Mouse (Mus musculus) heart, embryonic 10.5 days (tissue): ENCODE data around the gene Fcho1. TPM values are rescaled to one million over a fixed set of nuclear protein-coding genes. Genes with fewer than 3 reads are reported as not detected.
"Not testable (repeated sequence)": the region's sequence is repeated elsewhere in the genome, so short reads cannot be mapped to it uniquely, and the experiment has no call there.

Experiments used
- DNase-seq: peaks from one replicate; pipeline ENCODE4 v3.0.0-alpha.2; 2017; ENCODE audit warnings: low spot score
- H3K27ac ChIP-seq: fragments of 300-500 bp; sonication (generic); 2 replicates; pipeline ENCODE4 v1.5.1; 2016; ENCODE audit warnings: mild to moderate bottlenecking
- H3K27me3 ChIP-seq: fragments of 300-500 bp; sonication (generic); 2 replicates; pipeline ENCODE4 v1.6.1; 2016; ENCODE audit warnings: mild to moderate bottlenecking; ENCODE audit not compliant: poor library complexity, insufficient read depth, severe bottlenecking
- H3K36me3 ChIP-seq: fragments of 300-500 bp; sonication (generic); 2 replicates; pipeline ENCODE4 v1.6.1; 2016; ENCODE audit warnings: mild to moderate bottlenecking, moderate library complexity
- H3K4me1 ChIP-seq: fragments of 300-500 bp; sonication (generic); 2 replicates; pipeline ENCODE4 v1.6.1; 2016; ENCODE audit warnings: mild to moderate bottlenecking
- H3K4me3 ChIP-seq: fragments of 300-500 bp; sonication (generic); 2 replicates; pipeline ENCODE4 v1.5.1; 2016; ENCODE audit warnings: mild to moderate bottlenecking, moderate library complexity
- H3K9me3 ChIP-seq: fragments of 300-500 bp; sonication (generic); 2 replicates; pipeline ENCODE4 v1.6.1; 2016; ENCODE audit warnings: mild to moderate bottlenecking, moderate library complexity
- WGBS: fragments of 180-500 bp; shearing (Covaris S2); methylation state at CpG from one replicate; pipeline ENCODE4 v1.1.7; 2016; 5-methylcytosine and 5-hydroxymethylcytosine counted together
- polyA plus RNA-seq: library from polyadenylated mRNA; unstranded; fragments of >200 nt; fragmentation: Nextera tagmentation; extraction: Ambion mirVana; gene quantifications from 2 replicates; pipeline ENCODE4 v1.2.1, GENCODE M21; 2016

The Fcho1 gene
- polyA plus RNA-seq, 1 experiment from 2014 or later = 3.1 TPM

DNA sequence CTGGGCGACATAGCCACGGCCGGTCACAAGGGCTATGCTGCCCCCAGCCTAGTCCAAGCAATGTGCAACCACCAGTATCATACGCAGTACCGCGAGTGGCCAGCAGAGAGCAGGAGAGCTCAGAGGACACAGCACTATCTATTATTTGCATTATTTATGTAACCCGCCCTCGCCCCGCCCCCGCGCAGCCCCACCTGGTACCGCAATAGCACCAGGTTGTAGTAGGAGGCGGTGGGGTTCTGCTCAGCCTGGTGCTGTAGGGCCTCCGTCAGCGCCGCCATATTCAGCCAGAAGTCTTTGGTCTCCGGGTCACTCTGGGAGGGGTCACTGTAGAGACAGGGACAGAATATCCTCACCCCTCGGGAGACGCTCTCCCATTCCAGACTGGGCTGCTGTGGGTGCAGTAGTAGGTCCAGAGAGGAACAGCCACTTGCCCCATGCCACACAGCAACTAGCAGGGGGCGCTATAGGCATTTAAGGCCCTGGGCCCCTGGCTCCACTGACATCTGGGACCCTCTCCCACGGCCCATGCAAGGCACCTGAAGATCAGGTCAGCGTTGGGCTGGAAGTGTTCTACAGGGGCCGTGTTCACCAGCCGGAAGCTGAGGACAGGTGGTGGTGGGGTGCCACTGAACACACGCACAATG lies 15.6 kb downstream of the Fcho1 start:
- Histone ChIP-seq H3K9me3 (no peaks in the 10 kb centered on the region), H3K27me3 (peaks cover 93% of the 10 kb centered on the region), H3K4me1 (peaks cover 6% of the 10 kb centered on the region; the same call in 1 of the 2 replicates), H3K36me3 (no peaks in the 10 kb centered on the region), H3K27ac (no peak overlapping the region), H3K4me3 (peak overlapping the region; percentile 38)
- DNase-seq = peak; percentile 91
- WGBS = 22% methylated on average over 25 of the region's 25 CpGs

DNA sequence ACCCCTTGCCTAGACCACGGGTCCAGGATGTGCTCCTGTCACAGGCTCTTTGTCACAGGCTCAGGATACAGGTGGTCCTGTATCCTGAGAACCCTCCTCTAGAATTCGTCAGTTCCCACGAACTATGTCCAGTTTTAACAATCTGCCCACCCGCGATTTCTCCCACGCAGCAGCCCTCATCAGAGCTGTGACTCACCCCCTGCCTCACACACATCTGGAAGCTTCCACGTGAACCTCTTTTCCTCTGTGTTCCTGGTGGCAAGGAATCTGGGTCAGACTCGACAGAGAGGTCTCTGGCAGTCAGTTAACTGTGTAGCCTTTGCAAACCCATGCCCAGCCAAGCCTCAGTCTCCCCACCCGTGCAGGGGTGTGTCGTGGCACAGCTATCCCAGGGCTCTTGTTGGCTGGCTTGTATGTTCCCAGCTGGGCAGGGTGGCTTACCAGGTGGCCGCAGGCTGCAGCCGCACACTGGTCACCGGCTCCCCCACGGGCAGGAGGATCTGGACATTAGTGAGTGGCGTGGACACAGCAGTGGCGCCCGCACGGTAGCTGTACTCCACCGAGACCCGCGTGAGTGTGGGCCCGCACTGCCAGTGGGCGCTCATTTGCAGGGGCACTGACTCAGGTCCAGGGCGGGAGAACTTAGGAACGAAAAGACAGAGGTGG lies 16.2 kb downstream of the Fcho1 start:
- Histone ChIP-seq H3K36me3 (no peaks in the 10 kb centered on the region), H3K27ac (no peak overlapping the region), H3K27me3 (peaks cover 93% of the 10 kb centered on the region), H3K9me3 (no peaks in the 10 kb centered on the region), H3K4me1 (peaks cover 6% of the 10 kb centered on the region; the same call in 1 of the 2 replicates), H3K4me3 (peak overlapping the region; percentile 38)
- WGBS = 39% methylated on average over 25 of the region's 25 CpGs
- DNase-seq = no peak

GRCm38 (mm10) chr8:71707874-71708273 lies 17.6 kb downstream of the Fcho1 start:
- WGBS = 32% methylated on average over 8 of the region's 8 CpGs
- H3K27ac ChIP-seq = no peak overlapping the region
- no peak overlapping the region for H3K4me3 ChIP-seq
- DNase-seq = no peak
- H3K9me3 ChIP-seq = no peaks in the 10 kb centered on the region
- H3K36me3 ChIP-seq = no peaks in the 10 kb centered on the region
- H3K27me3 ChIP-seq = peaks cover 94% of the 10 kb centered on the region
- H3K4me1 ChIP-seq = peaks cover 6% of the 10 kb centered on the region; the same call in 1 of the 2 replicates

- not testable (repeated sequence) for H3K4me3 ChIP-seq, H3K4me1 ChIP-seq, H3K9me3 ChIP-seq, H3K36me3 ChIP-seq, DNase-seq, H3K27ac ChIP-seq
- peaks cover 94% of the 10 kb centered on the region for H3K27me3 ChIP-seq
Measured at GRCm38 (mm10) chr8:71703400-71703799, 22.1 kb downstream of the Fcho1 start.

DNA sequence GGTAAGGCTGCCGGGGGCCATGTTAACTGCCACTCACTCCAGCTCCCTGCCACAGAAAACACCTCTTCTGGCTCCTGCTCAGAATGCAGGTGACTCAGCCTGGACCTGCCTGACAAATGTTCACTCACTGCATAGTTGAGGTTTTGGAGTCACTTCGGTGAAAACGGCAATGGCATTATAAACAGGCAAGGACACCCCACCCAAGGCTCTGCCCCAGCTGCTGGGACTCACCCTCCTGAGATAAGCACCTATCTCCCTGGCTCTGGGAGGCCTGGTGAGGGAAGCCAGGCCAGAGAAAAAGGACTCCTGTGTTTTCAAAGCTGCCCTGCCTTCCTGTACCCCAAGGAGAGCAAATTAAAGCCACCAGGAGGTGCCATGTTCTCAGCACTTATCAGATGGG lies 22.6 kb downstream of the Fcho1 start:
- DNase-seq = no peak
- Histone ChIP-seq H3K27me3 (peaks cover 94% of the 10 kb centered on the region), H3K4me3 (no peak overlapping the region), H3K4me1 (peaks cover 10% of the 10 kb centered on the region), H3K36me3 (no peaks in the 10 kb centered on the region), H3K9me3 (no peaks in the 10 kb centered on the region), H3K27ac (no peak overlapping the region)
- 64% methylated on average over 3 of the region's 3 CpGs for WGBS

GRCm38 (mm10) chr8:71702087-71702432 lies 23.5 kb downstream of the Fcho1 start:
- H3K36me3 ChIP-seq = no peaks in the 10 kb centered on the region
- H3K27me3 ChIP-seq = peaks cover 94% of the 10 kb centered on the region
- WGBS = 37% methylated on average over 4 of the region's 4 CpGs
- H3K4me1 ChIP-seq = peaks cover 10% of the 10 kb centered on the region
- no peak overlapping the region for H3K27ac ChIP-seq
- no peak for DNase-seq
- H3K4me3 ChIP-seq = no peak overlapping the region
- no peaks in the 10 kb centered on the region for H3K9me3 ChIP-seq

DNA sequence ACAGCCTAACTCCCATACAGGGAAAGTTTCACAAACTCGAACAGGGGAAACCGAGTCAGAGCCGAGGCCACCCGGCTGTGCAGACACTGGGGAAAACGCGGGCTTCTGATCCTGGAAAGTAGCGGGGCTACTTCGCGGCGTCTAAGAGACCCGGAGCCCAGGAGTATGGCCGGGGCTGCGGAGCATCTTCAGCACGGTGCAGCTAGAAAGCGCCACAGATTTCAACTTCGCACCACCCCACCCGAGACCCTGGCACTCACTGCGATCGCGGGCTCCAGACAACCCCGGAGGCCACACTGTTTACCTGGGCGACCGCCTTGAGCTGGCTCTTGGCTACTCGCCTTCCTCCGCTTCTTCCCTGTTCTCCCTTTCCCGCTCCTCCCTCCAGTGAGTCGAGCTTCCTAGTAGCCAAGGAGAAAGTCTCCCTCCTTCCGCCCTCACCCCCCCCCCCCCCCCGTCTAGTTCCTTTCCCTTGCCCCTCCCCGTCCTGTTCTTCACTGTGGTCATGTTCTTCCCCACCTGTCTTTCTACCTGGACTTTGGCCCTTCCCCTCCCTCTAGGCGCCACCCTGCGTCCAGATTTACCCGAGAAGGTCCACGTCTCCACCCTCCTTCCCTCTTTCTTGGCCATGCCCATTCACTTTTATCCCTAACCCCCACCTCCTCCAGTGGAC lies 24.0 kb downstream of the Fcho1 start, which contains the start of gene B3gnt3:
B3gnt3 (minus strand) TSS at position 376 of the 673 bp plus-strand sequence.
- H3K9me3 ChIP-seq = no peaks in the 10 kb centered on the region
- H3K27ac ChIP-seq = no peak within 1 kb of the TSS; the same call in 1 of the 2 replicates
- WGBS = 10% methylated on average over 32 of the region's 34 CpGs
- peaks cover 10% of the 10 kb centered on the region for H3K4me1 ChIP-seq
- no peak for DNase-seq
- H3K4me3 ChIP-seq = peak within 1 kb of the TSS; percentile 46
- no peaks in the 10 kb centered on the region for H3K36me3 ChIP-seq
- peaks cover 93% of the 10 kb centered on the region for H3K27me3 ChIP-seq

DNA sequence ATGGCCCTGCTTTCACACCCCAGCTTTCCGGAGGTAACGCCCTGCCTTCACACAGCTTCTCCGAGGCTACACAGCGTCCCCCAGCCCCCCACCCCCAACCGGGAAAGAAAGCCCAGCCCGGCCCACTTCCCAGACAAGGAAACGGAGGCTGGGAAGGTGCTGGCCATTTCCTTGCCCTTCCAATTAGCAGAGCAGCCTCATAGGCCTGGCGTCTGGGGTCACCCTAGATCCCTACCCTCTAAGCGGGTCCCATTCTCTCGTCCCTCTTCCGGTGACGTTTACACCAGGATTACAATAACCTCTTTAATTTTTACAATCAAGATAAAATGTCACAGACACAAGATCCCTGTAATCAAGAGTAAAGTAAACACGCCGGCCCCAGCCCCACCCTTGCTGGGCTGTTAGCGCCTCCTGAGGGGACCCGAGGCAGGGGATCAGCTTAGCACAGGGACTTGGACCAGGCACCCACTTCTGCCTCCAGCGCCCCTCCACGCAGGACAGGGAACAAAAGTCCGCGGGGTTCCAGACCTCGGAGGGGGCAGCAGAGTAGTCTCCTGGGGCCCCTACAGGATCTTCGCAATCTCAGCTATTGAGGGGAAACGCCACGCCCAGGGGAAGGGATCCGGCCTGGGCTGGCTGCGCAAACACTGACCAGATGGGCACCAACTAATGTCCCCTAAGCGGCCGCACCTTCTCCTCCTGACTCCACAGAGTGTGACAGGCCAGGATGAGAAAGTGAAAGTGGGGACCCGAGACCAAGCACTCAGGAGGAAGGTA lies 24.8 kb downstream of the Fcho1 start:
- Histone ChIP-seq H3K27me3 (peaks cover 90% of the 10 kb centered on the region), H3K9me3 (no peaks in the 10 kb centered on the region), H3K36me3 (no peaks in the 10 kb centered on the region), H3K4me1 (peaks cover 10% of the 10 kb centered on the region), H3K27ac (no peak overlapping the region; the same call in 1 of the 2 replicates), H3K4me3 (peak overlapping the region; percentile 46)
- no peak for DNase-seq
- WGBS = 6% methylated on average over 29 of the region's 29 CpGs

- 62% methylated on average over 12 of the region's 12 CpGs for WGBS
- H3K9me3 ChIP-seq, DNase-seq, H3K36me3 ChIP-seq, H3K27ac ChIP-seq, H3K4me3 ChIP-seq: not testable (repeated sequence)
- H3K27me3 ChIP-seq = peaks cover 92% of the 10 kb centered on the region
- H3K4me1 ChIP-seq = peaks cover 11% of the 10 kb centered on the region; the same call in 1 of the 2 replicates
Measured at GRCm38 (mm10) chr8:71695456-71695855, 30.1 kb downstream of the Fcho1 start.

DNA sequence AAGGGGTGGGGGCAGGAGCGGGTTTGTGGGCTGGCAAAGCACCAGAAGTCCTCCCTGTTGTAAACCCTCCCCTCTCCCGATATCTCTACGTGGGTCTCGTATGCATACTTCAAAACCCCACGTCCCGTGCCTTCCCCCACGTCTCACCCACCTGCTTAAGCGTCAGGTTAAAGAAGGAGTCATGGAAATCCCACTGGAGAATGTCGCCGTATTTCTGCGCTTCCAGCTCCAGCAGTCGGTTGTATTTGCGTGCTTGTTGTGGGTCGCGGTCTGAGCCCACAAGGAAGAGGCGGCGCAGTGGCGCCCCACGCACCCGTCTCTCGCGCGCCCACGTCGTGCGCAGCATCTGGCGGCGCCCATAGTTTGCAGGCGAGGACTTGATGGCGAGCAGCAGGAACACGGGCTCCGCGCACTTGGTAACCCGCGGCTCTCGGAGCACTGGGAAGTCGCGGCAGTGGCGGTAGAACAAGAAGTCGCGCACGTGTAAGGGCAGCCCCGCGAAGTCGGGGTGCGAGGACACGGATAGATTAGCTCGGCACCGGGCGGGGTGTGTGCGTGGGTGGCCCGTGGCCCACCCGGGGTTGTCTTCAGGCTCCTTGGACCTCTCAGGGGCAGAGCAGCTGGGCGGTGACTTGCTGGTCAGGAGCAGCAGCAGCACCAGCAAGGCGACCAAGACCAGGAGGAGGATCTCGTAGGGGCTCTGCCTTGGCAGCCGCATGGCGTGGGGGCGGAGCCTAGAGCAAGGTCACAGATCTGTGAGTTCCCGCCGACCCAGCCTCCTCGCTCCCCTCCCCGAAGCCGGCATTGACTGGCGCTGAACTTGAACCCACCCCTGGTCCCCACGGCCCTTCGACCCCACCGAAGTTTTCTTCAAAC lies 32.1 kb downstream of the Fcho1 start:
- H3K27ac ChIP-seq = no peak overlapping the region
- no peaks in the 10 kb centered on the region for H3K9me3 ChIP-seq
- no peaks in the 10 kb centered on the region for H3K36me3 ChIP-seq
- peaks cover 15% of the 10 kb centered on the region; the same call in 1 of the 2 replicates for H3K4me1 ChIP-seq
- peaks cover 92% of the 10 kb centered on the region for H3K27me3 ChIP-seq
- H3K4me3 ChIP-seq = peak overlapping the region; percentile 35
- no peak for DNase-seq
- WGBS = 14% methylated on average over 67 of the region's 68 CpGs

GRCm38 (mm10) chr8:71692509-71692908 lies 33.0 kb downstream of the Fcho1 start:
- no peaks in the 10 kb centered on the region for H3K9me3 ChIP-seq
- peaks cover 20% of the 10 kb centered on the region; the same call in 1 of the 2 replicates for H3K4me1 ChIP-seq
- no peak overlapping the region for H3K27ac ChIP-seq
- H3K27me3 ChIP-seq = peaks cover 92% of the 10 kb centered on the region
- no peak for DNase-seq
- 7% methylated on average over 30 of the region's 30 CpGs for WGBS
- no peak overlapping the region for H3K4me3 ChIP-seq
- no peaks in the 10 kb centered on the region for H3K36me3 ChIP-seq

DNA sequence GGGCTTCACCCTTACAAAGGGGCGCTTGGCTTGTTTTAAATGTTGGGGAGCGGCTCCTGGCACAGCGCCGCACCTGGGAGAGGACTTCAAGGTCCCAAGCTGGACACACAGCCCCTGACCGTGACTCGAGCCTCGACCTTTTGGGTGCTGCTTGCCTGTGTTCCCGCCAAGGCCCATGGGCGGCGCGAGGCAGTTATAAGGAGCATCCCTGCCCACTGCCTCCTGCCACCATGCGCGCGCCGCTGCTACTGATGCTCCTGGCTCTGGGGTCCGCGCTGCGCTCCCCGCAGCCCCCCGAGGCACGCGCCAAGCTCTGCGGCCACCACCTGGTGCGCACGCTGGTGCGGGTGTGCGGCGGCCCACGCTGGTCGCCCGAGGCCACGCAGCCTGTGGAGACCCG lies 36.5 kb downstream of the Fcho1 start, which contains the start of gene Insl3:
Insl3 (plus strand) TSS at position 187 of the 400 bp plus-strand sequence.
- WGBS = 10% methylated on average over 33 of the region's 33 CpGs
- Histone ChIP-seq H3K4me3 (no peak within 1 kb of the TSS), H3K27me3 (peaks cover 100% of the 10 kb centered on the region), H3K4me1 (peaks cover 39% of the 10 kb centered on the region), H3K27ac (no peak within 1 kb of the TSS), H3K9me3 (no peaks in the 10 kb centered on the region), H3K36me3 (no peaks in the 10 kb centered on the region)
- DNase-seq = no peak
